Mouse (Mus musculus) adipocyte (in vitro differentiated cells): ENCODE measurements around the gene Tmprss11a.

Experiments
- DNase-seq: peaks from one replicate; pipeline ENCODE4 v3.0.0-alpha.2; 2016; ENCODE audit warnings: low spot score

Tmprss11a gene

DNA sequence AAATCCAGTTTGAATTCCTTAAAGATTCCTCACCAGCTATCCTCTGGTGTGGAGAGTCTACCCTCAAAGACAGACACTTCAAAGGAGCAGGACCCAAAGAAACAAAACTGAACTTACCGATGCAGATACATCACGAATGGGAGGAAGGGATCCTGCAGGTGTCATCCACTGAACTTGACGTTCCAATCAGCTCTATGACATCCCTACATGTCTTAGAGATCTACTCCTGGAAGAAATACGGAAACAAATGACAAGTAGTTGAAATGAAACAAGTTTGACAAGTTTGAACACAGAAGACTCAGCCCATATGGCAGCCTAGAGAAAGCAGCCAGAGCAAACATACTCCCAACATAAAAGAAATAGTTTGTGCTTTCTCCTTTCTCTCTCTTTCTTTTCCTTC, at the start of gene Tmprss11a:
Gene Tmprss11a, minus strand, starts transcription at position 101 of the 400 bp plus-strand sequence.
- no peak for DNase-seq

DNA sequence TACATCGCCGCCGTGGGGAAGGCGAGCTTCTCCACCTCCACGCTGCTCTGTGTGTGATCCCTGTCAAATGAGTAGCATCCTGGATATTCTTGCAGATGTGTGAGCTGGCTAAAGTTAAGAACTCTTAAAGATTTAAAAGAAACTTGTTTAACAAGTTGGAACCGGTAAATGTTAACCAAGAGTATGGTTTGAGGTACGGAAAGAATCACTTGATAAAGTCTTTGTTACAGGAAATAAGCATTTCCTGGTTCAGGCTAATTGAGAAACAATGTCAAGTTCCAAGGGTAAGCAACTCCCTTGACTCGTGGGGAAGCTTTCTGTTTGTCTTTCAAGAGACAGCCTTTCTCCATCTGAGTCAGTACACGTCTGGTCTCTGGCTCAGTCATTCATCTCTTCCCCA, 49.7 kb upstream of the Tmprss11a start, which contains the start of gene Tmprss11g:
Gene Tmprss11g, minus strand, starts transcription at position 101 of the 400 bp plus-strand sequence.
- DNase-seq = no peak

DNA sequence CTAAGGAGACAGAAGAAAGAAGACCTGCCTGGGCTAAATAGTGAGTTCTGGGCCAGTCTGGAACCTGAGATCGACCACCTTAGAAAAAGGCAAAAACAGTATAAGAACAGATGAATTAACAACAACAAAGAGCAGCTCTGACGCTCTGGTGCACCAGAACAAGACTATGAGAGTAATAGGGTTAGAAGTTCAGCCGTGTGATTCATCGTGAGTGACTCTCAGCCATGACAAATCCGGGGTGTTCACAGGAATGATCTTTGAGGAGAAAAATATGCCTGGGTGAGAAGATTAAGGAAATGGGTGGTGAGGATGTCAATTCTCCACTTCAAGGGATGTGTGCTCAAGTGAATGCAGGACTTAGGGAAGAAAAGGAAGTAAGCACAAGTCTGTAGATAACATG, 42.7 kb upstream of the Tmprss11a start:
- DNase-seq = no peak

DNA sequence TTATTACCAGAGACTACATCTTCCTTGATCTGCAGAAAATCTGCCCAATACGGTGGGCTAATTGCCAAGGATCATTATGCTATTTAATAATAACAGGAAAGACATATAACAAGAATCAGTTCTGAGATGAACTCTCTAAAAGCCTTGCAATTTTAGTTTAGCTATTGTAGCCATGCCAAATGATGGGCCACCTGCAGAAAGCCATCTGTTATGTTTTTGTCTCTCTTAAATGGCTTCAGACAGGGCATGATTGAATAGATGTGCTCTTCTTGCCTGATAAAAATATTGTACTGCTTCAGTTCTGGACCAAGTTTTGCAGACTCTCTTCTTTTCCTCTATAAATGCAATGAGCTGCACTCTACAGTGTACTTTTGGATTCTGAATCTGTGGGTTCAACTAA, 24.7 kb upstream of the Tmprss11a start:
- DNase-seq = no peak

DNA sequence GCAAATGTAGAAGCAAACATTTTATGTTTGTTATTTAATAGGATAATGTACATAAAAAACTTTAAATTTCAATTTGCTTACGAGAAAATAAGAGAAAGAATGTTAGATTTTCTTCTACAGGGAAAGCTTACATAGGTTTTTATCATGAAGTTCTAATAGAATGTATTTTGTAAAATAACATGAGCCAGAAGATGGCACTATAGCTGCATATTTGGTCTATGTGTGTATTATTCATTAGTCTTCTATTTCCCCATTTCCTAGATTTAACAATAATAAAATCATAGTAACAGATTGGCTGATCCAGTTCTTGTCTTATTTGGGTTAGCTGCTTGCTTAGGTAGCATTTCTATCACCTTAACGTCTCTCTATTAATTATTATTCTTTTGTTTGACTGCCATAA, 13.8 kb upstream of the Tmprss11a start:
- peak; percentile 71 for DNase-seq

DNA sequence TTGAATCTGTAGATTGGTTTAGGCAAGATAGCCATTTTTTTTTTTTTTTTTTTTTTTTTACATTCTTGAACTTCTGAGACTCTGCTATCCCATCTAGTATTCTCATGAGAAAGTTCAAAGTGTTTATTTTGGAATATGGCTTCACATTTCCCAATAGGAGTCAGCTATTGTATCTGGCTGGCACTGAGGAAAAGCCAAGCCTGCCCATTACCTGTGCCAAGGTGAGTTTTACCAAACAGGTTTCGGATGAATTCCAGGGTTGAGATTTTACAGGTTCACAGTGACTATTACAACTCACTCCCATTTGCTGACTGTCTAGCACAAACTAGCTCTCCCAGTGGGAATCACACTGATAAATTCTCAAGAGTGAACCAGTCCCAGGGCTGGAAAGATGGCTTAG, 13.2 kb upstream of the Tmprss11a start:
- no peak for DNase-seq

DNA sequence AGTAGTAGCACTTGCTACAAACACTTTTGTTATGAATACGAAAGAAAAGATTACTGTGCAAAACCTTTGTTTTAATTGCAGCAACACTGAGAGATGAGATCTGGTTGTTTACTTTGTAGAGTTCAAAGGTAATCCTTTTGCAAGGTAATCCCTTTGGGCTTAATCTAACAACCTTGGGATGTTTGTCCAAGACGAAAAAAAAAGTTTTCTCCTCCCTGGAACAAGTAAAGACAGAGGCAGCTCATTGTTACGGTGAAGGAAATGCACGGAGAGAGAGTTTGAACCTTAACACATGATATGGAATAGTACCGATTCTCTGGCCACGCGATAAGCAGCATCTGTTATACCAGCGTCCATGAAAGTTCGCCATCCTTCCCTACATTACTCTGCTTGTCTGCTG, 5.1 kb upstream of the Tmprss11a start:
- DNase-seq = no peak

DNA sequence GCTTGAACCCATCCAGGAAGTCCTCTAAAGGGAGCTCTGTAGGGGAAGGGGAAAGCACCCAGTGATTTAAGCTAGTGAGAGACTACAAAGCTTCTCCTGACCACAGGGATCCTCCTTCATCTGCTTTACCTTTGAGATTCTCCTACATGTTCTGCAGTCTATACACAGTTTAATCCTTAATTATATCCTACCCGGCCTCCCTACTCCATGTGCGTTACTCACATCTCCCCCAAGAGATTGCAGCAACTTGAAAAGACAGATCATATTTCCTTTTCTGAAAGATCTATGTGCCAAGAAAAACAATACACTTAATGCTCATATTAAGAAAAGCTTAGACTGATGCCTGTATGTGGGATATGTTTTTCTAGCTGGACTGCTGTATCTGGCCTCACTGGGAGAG, 29.5 kb downstream of the Tmprss11a start:
- DNase-seq = no peak

DNA sequence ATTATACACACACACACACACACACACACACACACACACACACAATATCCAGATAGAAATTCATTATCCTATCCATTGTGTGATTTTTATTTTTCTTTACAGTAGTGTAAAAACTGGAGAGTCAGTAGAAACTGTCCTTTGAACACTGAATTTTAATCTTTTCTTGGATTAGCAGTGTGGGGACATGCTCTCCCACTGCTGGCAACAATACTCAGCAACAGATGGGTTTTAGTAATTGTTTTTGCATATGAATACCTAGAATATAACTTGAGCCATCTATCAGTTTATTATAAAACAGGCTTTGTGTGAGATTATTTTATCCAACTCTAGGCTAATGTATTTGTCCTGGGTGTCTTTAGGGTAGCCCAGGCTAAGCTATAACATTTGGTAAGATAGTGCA, 30.2 kb downstream of the Tmprss11a start:
- DNase-seq = no peak

DNA sequence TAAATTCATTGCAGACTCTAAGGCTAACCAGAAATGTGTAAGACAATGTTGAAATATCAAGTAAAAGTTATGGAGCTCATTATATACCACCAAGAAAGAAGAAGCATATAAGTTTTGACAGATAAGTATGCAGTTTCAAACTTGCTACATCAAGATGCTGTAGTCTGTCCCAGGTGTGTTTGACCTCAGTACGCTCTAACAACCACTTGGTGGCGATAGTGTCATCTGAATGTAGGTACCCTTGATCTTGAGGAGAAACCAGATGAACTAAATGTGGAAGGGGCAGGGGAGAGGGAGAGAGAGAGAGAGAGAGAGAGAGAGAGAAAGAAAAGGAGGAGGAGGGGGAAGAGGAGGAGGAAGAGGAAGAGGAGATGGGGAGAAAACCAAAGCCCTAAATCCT, 36.1 kb downstream of the Tmprss11a start:
- DNase-seq = peak; percentile 43

DNA sequence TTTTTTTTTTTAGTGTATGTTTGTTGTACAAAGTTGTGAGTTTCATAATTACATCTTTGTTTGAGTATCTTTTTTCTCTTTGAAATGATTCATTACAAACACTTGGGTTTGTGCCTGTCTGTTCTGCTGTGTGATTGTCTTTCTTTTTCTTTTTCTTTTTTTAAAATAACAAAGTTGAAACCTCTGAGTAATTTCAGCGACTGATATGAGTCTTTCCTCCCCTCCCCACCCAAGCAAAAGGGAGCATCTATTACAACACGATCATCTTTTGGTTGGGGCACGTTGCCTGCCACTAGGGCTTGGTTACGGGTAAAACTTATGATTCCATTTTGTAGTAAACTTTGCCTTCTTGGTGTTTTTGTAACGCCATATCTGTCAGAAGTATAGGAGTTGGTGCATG, 37.7 kb downstream of the Tmprss11a start:
- DNase-seq = no peak

DNA sequence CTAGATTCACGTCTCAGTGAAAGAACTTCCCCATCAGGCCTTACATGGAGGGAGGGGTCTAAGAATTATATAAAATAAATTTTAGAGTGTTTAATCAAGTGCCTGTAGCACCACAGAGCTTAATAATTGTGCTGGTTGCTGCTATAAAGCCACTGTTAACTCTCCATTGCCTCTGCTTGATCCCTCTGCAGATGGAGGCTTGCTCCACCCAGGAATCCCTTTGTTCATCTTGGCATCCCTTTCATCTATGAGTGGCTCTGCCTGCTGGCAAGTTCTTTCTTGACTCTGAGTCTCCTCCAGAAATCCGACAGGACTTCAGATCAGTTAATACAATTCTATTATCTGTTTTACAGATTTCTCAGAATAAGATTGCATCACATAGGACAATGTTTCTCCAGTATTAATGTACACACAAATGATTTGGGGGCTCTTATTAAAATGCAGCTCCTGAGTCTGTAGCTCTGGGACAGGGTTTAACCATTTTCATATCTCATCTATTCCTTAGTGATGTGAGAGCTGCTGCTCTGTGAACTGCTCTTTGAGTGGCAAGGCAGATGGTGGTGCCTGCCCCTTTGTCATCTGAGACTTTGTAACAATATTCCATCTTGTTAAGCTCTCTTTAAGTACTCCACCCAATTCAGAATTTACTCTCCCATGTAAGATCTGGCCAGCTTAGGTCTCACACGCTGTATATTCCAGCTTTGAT, 47.3 kb downstream of the Tmprss11a start:
- no peak for DNase-seq

DNA sequence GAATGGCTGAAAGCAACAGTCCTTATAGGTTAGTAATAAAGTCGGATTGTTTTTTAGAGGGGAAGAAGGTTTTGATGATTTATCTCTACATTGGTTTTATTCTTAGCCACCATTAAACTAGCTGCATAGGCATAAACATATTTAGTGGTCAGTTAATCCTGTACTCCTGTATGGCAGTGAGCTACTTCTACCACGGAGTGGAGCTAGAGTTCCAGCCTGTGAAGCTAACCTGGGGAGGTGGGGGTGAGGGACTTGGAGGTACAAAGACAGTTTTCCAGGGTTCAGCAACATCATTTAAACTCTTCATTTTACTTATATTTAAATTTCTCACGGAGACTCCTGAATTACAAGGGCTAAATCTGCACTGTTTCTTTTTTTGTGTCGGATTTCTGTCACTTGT, 49.3 kb downstream of the Tmprss11a start:
- no peak for DNase-seq

DNA sequence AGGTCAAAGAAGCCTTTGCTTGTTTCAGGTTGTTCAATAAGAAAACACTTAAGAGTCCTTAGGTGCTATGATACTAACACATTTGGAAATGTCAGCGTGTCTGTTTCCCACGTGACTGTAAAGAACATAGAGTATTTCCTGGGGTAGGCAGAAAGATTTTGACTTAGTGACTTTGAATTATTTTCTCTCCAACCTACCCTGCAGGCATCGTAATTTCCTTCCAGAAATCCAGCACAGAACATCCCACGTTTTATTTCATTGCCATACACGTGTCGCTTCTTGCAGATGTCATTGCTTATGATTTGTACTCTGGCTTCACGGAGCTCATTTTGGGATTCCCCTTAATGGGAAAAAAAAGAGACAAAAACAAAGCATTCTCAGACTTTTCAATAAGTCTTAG, 54.5 kb downstream of the Tmprss11a start:
- no peak for DNase-seq

DNA sequence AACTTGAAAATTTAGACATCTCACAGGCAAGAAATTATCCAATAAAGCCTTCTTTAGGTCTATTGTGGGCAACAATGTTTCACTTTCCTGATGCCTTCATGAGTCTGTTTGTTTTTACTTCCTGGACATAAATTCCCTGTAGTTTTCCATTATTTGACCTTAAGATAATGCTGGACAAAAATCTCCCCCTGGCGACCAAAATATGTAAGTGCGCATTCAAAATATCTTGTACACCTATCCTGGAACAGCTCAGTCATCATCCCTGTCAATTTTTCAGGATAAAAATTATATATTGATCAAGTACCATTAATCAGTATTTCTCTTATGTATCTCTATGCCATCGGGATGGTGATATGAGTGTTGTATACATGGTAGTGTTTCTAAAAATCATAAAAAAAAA, 58.0 kb downstream of the Tmprss11a start:
- peak; percentile 71 for DNase-seq

DNA sequence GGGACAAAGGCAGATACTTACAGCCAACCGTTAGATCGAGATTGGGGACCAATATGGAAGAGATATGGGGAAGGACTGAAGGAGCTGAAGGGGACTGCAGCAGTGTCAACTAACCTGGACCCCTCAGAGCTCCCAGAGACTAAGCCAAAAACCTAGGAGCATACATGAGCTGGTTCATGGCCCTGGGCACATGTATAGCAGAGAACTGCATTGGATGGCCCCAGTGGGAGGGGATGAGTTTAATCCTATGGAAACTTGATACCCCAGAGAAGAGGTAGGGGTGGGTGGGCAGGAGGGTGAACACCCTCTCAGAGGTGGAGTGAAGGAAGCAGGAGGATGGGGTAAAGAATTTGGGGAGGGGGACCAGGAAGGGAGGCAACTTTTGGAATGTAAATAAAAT, 60.8 kb downstream of the Tmprss11a start:
- DNase-seq = no peak

DNA sequence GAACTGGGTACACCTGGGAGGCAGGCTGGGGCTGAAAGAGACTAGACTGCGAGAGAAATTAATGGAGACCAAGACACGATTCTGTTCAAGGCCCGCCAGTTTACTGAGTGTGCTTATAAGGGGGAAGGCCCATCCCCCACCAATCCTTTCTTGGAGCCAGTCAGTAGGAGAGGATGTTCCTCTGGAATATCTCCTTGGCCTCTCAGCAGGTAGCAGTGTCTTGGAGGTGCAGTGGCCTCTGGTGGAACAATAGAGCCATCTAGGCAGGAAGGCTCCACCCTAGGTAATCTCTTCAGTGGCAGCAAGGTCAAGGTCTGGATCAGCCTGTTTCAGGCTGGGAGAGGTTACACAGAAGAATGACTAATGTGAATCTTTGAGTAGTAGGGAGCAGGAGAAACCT, 61.6 kb downstream of the Tmprss11a start:
- no peak for DNase-seq

DNA sequence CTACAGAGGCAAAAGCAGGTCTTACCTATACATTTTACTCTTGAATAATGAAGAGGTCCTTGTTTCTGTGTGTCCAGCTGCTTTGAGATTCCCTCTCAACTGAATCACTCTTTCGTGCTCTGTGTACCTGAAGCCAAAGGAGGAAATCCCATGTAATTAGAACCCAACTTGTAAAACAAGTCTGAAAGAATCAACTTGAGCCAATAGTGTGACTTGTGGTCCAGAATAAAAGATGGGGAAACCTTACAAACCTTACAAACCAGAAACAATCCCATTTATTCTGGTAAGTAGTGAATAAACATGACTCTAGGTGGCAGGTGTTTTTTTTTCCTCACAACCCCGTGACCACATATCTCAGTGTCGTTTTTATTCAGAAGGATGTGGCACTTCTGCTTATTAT, 95.5 kb downstream of the Tmprss11a start, which contains the start of gene Tmprss11d:
Gene Tmprss11d, minus strand, starts transcription at position 101 of the 400 bp plus-strand sequence.
- no peak for DNase-seq
